Mouse (Mus musculus) ES-E14 (cell line): ENCODE data around the gene Fkbp1a. TPM values are rescaled to one million over a fixed set of nuclear protein-coding genes. Genes with fewer than 3 reads are reported as not detected.

Experiments used
- DNase-seq: peaks from one replicate; pipeline ENCODE4 v3.0.0-alpha.2; 2013; ENCODE audit warnings: low read depth, low spot score
- H3K27ac ChIP-seq: 2 replicates; pipeline ENCODE4 v1.5.1; 2012; ENCODE audit warnings: low read depth, mild to moderate bottlenecking, low read length, moderate library complexity, mixed read lengths; ENCODE audit not compliant: poor library complexity, insufficient read depth, severe bottlenecking
- H3K36me3 ChIP-seq: 2 replicates; pipeline ENCODE4 v1.6.1; 2012; ENCODE audit warnings: mild to moderate bottlenecking, low read length, moderate library complexity, mixed read lengths; ENCODE audit not compliant: control insufficient read depth, poor library complexity, insufficient read depth, severe bottlenecking
- H3K4me1 ChIP-seq, 2 experiments: fragments of 150-350 bp in 1 of 2; sonication (generic) in 1 of 2; 2 replicates each; pipeline ENCODE4 v1.6.1; 2012; ENCODE audit warnings: low read length in 2 of 2, mild to moderate bottlenecking in 1 of 2, mixed read lengths in 1 of 2; ENCODE audit not compliant: control insufficient read depth in 2 of 2, insufficient read depth in 2 of 2, poor library complexity in 1 of 2
- H3K4me3 ChIP-seq, 2 experiments: fragments of 150-350 bp in 1 of 2; sonication (generic) in 1 of 2; 2 replicates each; pipeline ENCODE4 v1.5.1; 2012; ENCODE audit warnings: low read length in 2 of 2, low read depth in 1 of 2, mild to moderate bottlenecking in 1 of 2, mixed read lengths in 1 of 2; ENCODE audit not compliant: insufficient read depth in 1 of 2, poor library complexity in 1 of 2, severe bottlenecking in 1 of 2
- H3K9ac ChIP-seq: 2 replicates; pipeline ENCODE4 v1.6.1; 2012; ENCODE audit warnings: low read depth, mild to moderate bottlenecking, low read length, mixed read lengths; ENCODE audit not compliant: poor library complexity, insufficient read depth, severe bottlenecking
- H3K9me3 ChIP-seq: fragments of 150-350 bp; sonication (generic); 2 replicates; pipeline ENCODE4 v1.6.1; 2012; ENCODE audit warnings: low read depth, mild to moderate bottlenecking, low read length; ENCODE audit not compliant: control insufficient read depth, insufficient read depth
- CHD2 ChIP-seq: IDR thresholded peaks from 2 replicates; pipeline ENCODE4 v1.6.1; 2014; ENCODE audit warnings: mild to moderate bottlenecking, low read depth, low read length, inconsistent platforms
- HCFC1 ChIP-seq: IDR thresholded peaks from 2 replicates; pipeline ENCODE4 v1.6.1; 2012; ENCODE audit warnings: low read length, inconsistent platforms, borderline replicate concordance; ENCODE audit not compliant: insufficient read depth
- MAFK ChIP-seq: IDR thresholded peaks from 2 replicates; pipeline ENCODE4 v1.6.1; 2014; ENCODE audit warnings: mild to moderate bottlenecking, low read depth, low read length, inconsistent platforms; ENCODE audit not compliant: insufficient read depth
- ZC3H11A ChIP-seq: IDR thresholded peaks from 2 replicates; pipeline ENCODE4 v1.6.1; 2012; ENCODE audit warnings: low read depth, mild to moderate bottlenecking, inconsistent platforms, low read length, borderline replicate concordance
- ZNF384 ChIP-seq: IDR thresholded peaks from 2 replicates; pipeline ENCODE4 v1.6.1; 2012; ENCODE audit warnings: low read depth, low read length, inconsistent platforms
- in situ Hi-C, 2 experiments: fragments of 600-800 bp; cut with MboI; formaldehyde crosslinking; loops; one replicate each; pipeline ENCODE4 v1.15.1; 2025; ENCODE audit warnings: low sequenced_read_pairs in 2 of 2, inconsistent platforms in 1 of 2; ENCODE audit not compliant: unreplicated experiment in 2 of 2
- total RNA-seq: library from RNA; depleted of rRNA; stranded (reverse); fragments of 300-350 nt; gene quantifications from 2 replicates; pipeline ENCODE4 v1.2.3, GENCODE M21; 2012

Gene Fkbp1a
- total RNA-seq, 1 experiment, result 79.5 TPM

- Histone ChIP-seq H3K9me3 (no peaks in the 10 kb centered on the region), H3K9ac (no peak overlapping the region), H3K36me3 (peaks cover 36% of the 10 kb centered on the region), H3K4me1 (no peaks in the 10 kb centered on the region), H3K4me3 (no peak overlapping the region), H3K27ac (no peak overlapping the region)
- in situ Hi-C loops, result no loop called here
- TF ChIP-seq ZC3H11A, result no peak
- no peak for TF ChIP-seq HCFC1
- DNase-seq, result no peak
Measured at GRCm38 (mm10) chr2:151504226-151504625, 38.1 kb upstream of the Fkbp1a start.

- no peak for DNase-seq
- in situ Hi-C loops, result no loop called here
Measured at GRCm38 (mm10) chr2:151512199-151512598, 30.1 kb upstream of the Fkbp1a start.

GRCm38 (mm10) chr2:151513525-151514285, 28.6 kb upstream of the Fkbp1a start:
- no peak for DNase-seq
- H3K36me3 ChIP-seq, result peaks cover 26% of the 10 kb centered on the region
- no peak overlapping the region for H3K27ac ChIP-seq
- in situ Hi-C loops, result no loop called here
- no peak overlapping the region for H3K4me3 ChIP-seq
- no peaks in the 10 kb centered on the region for H3K9me3 ChIP-seq
- TF ChIP-seq ZNF384, result no peak
- H3K4me1 ChIP-seq, result no peaks in the 10 kb centered on the region
- no peak overlapping the region for H3K9ac ChIP-seq

More at GRCm38 (mm10) chr2:151512199-151512598, 30.1 kb upstream of the Fkbp1a start:
- Histone ChIP-seq H3K9me3 (no peaks in the 10 kb centered on the region), H3K4me1 (no peaks in the 10 kb centered on the region), H3K36me3 (peaks cover 32% of the 10 kb centered on the region), H3K4me3 (no peak overlapping the region), H3K27ac (no peak overlapping the region; the same call in 1 of the 2 replicates), H3K9ac (no peak overlapping the region)
- TF ChIP-seq CHD2 (no peak), HCFC1 (no peak), ZC3H11A (no peak), MAFK (no peak), ZNF384 (no peak)

- H3K36me3 ChIP-seq, result no peaks in the 10 kb centered on the region; the same call in 1 of the 2 replicates
- no peak for DNase-seq
- TF ChIP-seq ZNF384 (no peak), ZC3H11A (no peak), MAFK (no peak), HCFC1 (no peak), CHD2 (no peak)
Measured at GRCm38 (mm10) chr2:151519000-151519399, 23.3 kb upstream of the Fkbp1a start.

GRCm38 (mm10) chr2:151524324-151525041, 17.8 kb upstream of the Fkbp1a start:
- no peak for TF ChIP-seq ZNF384
- TF ChIP-seq ZC3H11A, result no peak
- TF ChIP-seq MAFK, result no peak
- no peak for TF ChIP-seq HCFC1
- no peak for TF ChIP-seq CHD2
- DNase-seq, result no peak
- Histone ChIP-seq H3K4me1 (no peaks in the 10 kb centered on the region), H3K27ac (no peak overlapping the region), H3K9ac (no peak overlapping the region), H3K9me3 (no peaks in the 10 kb centered on the region), H3K4me3 (no peak overlapping the region), H3K36me3 (no peaks in the 10 kb centered on the region)
- in situ Hi-C loops, result no loop called here

More at GRCm38 (mm10) chr2:151519000-151519399, 23.3 kb upstream of the Fkbp1a start:
- in situ Hi-C loops, result no loop called here
- H3K9me3 ChIP-seq, result no peaks in the 10 kb centered on the region
- H3K4me1 ChIP-seq, result no peaks in the 10 kb centered on the region
- no peak overlapping the region for H3K9ac ChIP-seq
- H3K4me3 ChIP-seq, result no peak overlapping the region
- no peak overlapping the region for H3K27ac ChIP-seq
